Mouse (Mus musculus) right cerebral cortex, postnatal 4 days (tissue): Measurements from ENCODE around the gene Ids.
A peak's percentile ranks its signal among the peaks of the same experiment; 100 is the strongest.
"Not testable (repeated sequence)": the region's sequence is repeated elsewhere in the genome, so short reads cannot be mapped to it uniquely, and the experiment has no call there.

Source experiments
- DNase-seq: peaks from one replicate; pipeline ENCODE4 v3.0.0-alpha.2; 2022

Gene Ids

DNA sequence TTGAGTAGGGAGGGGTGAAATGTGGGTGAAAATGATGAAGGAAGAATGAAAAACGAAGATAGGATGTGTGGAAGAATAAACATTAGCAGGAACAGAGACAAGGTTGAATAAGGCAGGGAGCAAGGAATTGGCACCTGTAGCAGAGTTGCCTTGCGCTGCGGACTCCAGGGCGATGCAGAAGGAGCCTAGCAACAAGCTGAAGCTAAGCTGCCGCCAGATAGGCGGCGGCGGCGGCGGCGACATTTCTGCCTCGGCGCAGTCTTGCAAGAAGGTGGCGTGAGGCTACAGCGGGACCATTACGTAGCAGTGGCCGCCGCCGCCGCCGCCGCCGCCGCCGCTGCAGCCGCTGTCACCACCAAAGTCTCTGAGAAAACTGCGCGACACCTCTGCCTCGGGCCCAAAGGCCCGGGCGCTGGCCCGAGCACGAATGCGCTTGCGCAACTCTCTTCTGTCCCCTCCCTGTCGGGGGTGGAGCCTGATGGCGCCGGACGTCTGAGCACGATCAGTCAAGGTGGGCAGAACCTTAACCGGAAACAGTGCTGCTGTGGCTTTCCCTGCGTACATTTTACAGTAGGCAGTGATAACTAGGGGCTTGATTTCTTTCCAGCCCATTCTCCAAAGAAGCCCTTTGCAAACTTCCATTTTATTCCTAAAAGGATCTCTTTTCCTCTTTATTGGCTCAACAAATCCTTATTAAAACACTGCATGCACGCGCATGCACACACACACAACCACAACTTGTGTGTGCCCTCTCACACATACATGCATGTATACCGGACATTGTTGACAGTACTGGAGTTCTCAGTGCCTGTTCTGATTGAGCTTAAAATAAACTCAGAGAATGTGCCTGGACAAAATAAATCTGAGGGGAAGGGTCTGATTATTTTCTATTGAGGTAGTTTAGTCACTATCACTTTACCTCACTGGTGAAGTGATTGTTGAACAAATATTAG is at the start of gene Ids:
Ids (minus strand) TSS at position 424 of the 953 bp plus-strand sequence.
- peak; percentile 77 for DNase-seq

DNA sequence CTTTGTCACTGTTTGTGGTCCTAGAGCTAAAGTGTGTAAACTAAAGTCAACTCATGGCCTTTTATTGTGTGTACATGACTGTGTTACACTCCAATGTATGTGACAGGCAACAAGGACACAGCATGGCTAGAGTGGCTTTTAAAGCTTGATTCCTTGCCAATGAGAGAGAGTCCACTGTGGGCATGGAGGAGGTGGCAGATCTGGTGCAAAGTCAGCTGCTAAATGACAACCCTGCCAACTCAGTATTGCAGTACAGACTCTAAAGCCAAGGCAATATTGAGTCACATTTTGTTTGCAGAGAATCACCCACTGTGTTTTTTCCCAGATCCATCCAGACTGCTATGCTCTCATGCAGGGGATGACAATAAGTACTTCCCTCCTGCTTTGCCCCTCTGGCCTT is 27.8 kb upstream of the Ids start:
- not testable (repeated sequence) for DNase-seq

DNA sequence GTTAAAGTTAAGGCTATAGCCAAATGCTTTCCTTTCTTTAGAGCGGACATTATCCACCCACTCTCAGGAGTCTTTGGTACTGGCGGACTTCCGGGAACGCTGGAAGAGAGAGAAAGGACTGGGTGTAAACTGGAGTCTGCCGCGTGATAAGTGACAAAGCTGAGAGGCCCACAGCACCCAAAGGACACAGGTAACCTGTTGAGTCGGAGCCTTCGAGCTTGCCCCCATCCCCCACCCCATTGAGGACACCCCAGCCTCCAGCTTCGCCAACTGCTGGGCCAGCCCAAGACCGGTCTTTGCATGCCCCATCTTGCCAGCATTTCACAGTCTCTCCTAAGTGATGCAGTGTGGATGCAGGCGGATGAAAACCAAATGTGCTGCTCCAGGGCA is 21.1 kb upstream of the Ids start:
- DNase-seq: peak; percentile 23

DNA sequence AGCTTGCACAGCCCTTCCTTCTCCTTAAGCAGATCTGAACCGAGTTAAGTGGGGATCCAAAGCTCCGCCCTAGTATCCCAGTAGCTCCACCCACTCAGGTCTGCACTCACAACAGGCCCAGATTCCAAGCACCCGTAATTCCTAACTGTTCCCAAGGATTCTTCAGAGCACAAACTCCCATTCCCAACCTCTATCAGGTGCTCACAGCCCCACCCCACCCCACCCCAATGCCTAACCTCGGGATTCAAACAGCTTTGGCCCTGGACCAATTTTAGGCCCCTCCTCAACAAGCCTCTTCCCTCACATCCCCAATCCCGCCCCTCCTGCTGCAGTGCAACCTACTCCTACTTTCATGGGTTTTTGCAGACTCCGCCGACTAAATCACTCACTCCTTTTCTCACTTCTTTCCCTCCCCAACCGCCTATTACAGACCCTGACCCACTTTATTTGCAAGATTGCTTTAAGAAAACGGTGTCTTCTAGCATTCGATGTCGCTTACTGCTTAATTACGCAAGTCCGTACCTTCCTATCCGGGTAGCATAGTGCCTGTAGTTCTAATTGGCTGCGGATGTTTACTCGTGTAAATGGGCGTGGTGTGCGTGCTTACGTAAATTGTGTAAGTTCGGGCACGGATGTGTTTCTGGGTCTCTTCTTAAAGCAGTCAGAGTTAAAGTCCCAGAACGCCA is 20.5 kb upstream of the Ids start, which contains the start of gene 1110012L19Rik:
1110012L19Rik (plus strand) TSS at position 602 of the 686 bp plus-strand sequence.
- peak; percentile 48 for DNase-seq

DNA sequence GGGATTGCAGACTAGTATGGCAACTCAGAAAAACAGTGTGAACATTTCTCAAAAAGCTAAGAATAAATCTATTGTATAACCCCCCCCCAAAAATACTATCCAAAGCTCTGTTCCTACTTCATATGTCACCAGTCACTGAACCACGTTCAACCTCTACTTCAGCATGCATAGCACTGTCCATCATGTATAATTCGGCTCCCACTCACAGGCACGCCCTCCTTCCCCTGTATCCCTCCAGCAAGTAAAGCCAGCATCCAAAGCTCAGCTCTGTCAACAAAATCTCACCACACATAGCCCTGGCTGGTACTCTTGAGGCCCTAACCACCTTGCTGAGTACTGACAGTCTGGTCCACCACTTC is 20.0 kb upstream of the Ids start:
- DNase-seq: no peak

DNA sequence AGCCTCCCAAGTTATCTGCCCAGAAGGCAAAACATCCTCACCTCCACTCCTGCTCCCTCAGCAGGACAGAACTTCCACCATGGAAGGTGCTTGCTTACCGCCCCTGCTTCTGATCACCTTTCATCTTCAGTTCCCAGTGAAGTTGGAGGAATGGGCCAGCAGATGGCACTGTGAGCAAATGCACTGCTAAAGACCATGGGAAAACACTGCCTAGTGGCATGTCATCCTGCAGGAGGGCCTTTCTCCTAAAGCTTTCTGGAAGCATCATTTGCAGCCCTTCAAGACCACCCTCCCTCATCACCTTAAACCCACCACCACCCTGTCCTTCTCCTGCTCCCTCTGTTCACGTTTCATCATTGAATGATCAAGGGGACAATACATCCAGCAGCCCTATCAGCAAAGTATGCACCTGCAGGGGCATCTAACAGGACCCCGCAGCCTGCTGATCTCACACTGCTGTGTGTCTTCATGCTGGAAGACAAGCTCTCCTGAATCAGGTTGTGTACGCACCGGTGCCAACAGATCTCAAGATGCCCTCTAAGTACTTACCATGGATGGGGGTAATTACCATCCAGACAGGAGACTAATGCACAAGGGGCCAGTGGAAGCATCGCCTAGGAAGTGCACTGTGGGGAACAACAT is 9.7 kb upstream of the Ids start:
- DNase-seq: not testable (repeated sequence)

DNA sequence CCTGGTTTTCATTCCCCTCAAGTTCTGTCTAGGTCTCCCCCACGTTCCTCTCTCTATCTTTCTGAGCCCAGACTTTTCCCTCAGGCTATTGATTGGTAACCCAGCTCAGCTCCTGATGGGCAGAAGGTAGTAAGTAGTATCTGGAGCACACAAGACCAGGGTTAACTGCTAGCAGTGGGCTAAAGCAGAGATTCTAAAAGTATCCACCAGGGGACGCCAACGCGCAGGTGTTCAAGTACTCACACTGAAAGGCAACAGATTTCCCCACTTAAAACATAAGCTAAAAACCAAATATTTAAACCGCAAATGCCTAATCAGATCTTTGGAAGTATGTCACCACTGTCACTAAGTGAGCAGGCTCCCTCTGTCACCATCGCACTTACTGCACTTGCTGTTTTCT is 4.9 kb upstream of the Ids start:
- not testable (repeated sequence) for DNase-seq

DNA sequence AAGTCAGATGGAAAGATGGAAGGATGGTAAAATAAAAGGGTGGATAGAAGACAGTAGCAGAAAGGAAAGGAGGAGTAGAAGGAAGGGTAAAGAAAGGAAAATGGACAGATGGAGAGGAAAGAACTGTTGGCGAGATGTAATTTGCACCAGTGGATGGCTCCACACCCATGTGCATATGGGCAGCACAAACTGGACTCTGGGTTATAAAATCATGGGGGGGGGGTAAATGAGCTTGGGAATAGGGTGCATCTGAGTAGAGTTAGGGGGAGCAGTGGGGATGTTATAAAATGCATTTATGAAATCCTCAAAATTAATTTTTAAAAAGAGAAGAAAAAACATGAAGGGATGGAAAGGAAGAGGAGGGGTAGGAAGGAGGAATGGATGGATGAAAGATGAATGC is 682 bp downstream of the Ids start:
- no peak for DNase-seq

DNA sequence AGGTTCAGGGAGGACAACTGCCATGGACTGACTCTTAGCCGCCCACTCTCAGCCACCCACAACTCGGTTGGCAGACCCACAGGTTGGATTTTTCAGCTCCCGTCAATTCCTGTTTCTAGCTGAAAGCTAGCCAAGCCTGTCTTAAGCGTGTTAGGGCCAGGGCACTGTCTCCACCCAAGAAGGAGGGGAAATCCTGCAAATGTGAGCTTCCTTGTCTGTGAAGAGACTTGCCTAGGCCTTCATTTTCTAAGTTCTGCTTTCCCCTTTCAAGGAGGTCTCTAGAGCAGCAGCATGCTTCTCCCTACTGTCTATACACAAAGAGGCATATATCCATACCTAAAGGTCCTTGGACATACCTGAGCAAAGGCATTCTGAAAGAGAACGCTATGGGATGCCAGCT is 1.4 kb downstream of the Ids start:
- no peak for DNase-seq

DNA sequence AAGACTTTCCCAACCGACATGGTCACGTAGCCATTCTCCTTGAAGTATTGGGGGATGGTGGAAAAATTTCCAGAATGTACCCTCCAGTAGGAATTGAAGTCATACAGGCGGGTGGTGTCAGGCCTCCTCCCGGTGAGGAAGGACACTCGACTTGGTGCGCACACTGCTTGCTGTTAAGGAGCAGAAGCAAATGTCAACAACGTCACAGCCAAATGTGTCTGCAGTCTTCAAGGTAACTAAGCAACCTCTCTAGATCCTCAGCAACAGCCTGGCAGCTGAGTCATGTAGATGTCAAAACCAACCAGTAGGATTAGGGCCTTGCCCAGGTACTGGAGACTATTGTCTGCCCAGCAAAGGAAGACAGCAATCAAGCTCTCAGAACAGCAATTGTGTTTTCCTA is 1.9 kb downstream of the Ids start:
- no peak for DNase-seq

DNA sequence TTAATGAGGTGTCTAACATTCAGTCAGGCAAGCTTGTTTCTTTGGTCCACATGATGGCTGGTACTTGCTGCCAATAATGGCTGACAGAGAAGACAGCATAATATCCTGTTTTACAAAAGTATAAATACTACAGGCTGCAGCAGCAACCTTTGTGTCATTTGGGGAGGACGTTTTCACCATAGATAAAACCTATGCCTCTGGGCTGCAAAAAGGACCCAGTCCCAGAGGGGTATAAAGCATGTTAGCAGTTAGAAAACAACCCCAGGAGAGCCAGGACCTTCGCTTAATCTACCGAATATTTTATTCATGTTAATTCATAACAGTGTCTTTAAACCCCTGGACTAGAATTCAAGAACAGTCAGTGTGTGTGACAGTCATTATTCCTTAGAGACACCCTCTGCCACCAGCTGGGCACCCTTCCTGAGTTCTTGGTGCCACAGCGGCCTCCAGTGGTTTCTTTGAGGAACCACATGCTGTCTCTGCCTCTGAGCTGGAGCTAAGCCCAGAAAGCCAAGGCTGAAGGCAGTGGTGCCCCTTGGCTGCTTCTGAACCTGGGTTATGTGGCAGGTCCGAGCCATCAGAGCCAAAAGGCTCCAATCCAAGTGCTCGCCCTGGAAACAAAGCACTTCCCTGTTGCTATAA is 34.6 kb downstream of the Ids start:
- peak; percentile 72 for DNase-seq

DNA sequence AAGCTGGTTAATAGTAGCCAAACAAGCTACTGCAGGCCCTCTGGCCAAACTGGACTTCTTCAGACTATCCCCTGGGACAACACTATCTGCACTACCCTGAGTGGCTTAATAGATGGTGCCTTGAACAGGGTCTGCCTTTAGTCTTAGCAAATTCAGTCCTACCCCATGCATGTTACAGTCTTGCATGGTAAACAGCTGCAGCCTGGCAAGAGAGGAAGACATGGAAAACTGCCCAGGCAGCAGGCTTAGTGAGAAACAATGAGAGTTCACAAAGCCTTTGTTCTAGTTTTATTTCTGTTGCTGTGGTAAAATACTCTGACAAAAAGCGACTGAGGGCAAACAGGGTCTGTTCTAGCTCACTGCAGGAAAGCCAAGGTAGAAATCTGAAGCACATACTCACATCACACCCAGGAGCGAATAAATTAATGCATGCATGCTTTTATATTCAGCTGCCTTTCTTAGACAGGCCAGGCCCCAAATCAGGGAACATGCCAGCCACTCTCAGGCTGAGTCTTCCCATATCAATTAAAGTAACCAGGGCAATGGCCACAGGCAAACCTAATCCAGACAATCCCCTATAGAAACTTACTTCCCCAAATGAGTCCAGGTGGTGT is 36.2 kb downstream of the Ids start:
- DNase-seq: peak; percentile 10

DNA sequence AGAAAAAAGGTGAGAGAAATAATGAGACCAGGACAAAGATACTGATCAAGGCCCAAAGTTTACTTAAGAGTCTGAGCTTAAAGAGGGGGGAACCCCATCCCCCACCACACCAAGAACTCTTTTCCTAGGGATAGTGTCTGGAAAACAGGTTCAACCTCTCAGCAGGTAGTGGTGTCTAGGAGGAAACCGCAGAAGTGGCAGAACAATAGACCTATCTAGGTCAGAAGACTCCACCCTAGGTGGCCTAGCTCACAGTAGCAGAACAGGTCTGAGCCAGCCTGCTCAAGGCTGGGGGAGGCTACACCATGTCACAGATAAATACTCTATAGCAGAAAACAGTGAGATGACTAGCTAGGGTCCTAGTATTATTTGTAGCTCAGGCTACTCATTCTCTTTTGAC is 37.2 kb downstream of the Ids start:
- DNase-seq: no peak

DNA sequence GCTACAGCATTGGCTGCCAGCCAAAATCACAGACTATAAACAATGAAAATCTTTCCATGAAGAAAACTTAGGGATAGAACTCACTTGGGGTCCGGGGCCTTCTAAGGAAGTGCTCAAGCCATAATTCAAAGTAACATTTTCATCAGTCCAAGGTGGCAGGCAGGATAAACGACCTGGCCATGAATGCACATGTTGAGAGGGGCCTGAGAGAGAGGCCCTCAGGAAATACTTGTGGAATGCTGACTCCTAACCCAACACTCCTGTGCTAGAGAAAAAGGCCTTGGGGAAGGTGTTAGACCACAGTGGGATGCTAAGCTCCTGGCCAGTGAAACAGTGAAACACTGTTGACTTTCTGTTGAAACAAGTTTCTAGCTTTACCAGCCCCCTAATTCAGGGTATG is 45.6 kb downstream of the Ids start:
- no peak for DNase-seq

DNA sequence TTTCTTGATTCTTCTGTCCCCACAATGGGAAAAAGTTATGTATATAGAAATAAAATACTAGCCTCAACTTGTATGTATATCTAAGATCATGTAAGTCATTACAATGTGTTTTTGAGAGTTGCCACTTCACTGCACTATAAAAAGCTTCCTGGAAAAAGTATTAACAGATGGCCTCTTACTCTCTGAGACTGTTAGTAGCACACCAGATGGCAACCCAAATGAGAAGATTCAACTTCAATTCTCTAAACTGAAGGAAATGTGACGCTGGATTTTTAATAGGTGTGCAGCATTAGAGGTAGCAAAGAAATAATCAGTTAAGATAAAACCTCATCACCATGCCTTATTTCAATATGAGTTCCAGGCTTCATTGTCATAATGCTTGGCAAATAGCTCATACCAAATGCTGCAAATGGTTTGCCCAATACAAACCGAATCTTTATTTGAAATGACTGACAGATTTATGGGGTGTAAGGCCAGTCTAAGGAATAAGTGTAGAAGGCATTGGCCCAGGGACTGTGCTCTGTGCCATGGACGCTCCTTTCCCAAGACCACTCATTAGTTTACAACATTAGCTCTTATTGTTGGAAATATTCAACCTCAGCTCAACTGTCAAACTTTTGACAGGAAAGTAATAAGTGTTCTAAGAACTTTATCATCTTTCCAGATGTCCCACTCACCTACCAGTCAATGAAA is 49.8 kb downstream of the Ids start:
- DNase-seq: no peak
